Mouse (Mus musculus): ENCODE data around the gene Add3. TPM values are rescaled to one million over a fixed set of nuclear protein-coding genes. Genes with fewer than 3 reads are reported as not detected.

Gene Add3
- polyA plus RNA-seq, 2 experiments: 53.0 to 89.5 TPM

DNA sequence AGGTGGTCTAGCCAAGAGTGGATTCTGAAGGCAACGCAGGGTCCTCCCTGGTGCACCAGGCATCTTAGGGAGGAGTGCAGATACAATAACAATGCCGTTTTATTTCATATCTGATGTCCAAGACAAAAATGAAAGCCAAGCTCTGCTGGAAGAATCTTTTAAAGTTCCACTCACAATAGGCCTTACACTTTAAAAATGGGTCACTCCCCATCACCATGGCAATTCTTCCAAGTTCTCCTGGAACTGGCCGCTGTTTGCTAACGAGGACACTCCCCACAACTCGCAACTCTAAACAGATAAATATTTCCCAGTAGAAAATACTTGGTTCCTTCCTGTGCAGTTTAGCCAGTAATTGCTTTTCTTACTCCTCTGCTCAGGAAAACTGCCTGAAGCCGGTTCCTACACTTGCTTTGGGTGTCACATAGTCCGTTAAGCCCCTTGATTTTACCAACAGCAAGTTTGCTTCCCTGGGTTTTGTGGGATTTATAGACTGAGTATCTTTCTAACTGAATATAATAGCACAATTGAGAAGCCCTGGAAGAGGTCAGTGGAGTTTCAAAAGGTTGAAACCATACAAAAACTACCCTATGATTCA lies 28.1 kb upstream of the Add3 start:
- WGBS: 50% methylated on average over 7 of the region's 7 CpGs
- H3K36me3 ChIP-seq (ENCODE audit: control insufficient read depth, insufficient read depth, low read length): no peaks in the 10 kb centered on the region
- H3K27ac ChIP-seq (replicated peaks; ENCODE audit: low read depth, low read length): no peak overlapping the region
- no peaks in the 10 kb centered on the region for H3K9me3 ChIP-seq (ENCODE audit: control insufficient read depth, low read length)
- ATAC-seq (ENCODE audit: low FRiP score, low read depth) (no peak), DNase-seq (ENCODE audit: low spot score) (no peak)
- H3K4me2 ChIP-seq (replicated peaks; ENCODE audit: low read depth, low read length, severe bottlenecking): no peak overlapping the region
- TF ChIP-seq POLR2A (IDR thresholded peaks at IDR 0.05; ENCODE audit: borderline replicate concordance, extremely low read depth, insufficient read depth, insufficient read length): no peak
- H3K9ac ChIP-seq (ENCODE audit: low read depth, low read length, severe bottlenecking): no peak overlapping the region
- H3K4me3 ChIP-seq (replicated peaks; ENCODE audit: low read length): no peak overlapping the region
- H3K27me3 ChIP-seq (ENCODE audit: control insufficient read depth, insufficient read depth, low read length): no peaks in the 10 kb centered on the region
- H3K4me1 ChIP-seq (ENCODE audit: control insufficient read depth, insufficient read depth, low read length): peaks cover 2% of the 10 kb centered on the region; the same call in 1 of the 2 replicates

DNA sequence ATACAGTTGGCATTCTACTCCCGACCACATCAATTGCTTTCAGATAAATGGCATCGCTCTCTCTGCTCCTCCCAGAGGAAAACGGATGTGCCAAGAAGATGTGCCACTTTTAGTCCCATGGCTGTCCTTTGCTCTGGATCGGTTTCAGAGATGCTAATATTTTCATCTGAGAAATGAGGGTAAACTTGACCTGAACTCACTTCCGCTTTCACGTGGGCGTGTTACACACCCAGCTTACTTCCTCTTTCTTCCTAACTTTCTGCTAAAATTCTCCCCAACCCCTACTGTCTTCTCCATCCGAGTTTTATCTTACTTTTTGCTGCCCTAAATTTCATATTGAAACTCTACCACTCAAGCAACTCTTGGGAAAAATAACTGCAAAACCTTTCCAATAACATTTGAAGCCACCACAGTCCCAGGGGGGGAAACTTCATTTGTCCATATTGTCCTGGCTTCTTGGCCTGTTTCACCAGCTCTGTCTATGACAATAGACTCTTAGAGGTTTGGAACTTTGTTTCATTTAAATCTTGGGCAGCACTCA lies 20.9 kb upstream of the Add3 start:
- Histone ChIP-seq H3K27me3 (ENCODE audit: control insufficient read depth, insufficient read depth, low read length) (no peaks in the 10 kb centered on the region), H3K9ac (ENCODE audit: low read depth, low read length, severe bottlenecking) (no peak overlapping the region), H3K4me1 (ENCODE audit: control insufficient read depth, insufficient read depth, low read length) (no peaks in the 10 kb centered on the region), H3K4me2 (replicated peaks; ENCODE audit: low read depth, low read length, severe bottlenecking) (no peak overlapping the region), H3K9me3 (ENCODE audit: control insufficient read depth, low read length) (no peaks in the 10 kb centered on the region), H3K36me3 (ENCODE audit: control insufficient read depth, insufficient read depth, low read length) (no peaks in the 10 kb centered on the region), H3K4me3 (replicated peaks; ENCODE audit: low read length) (no peak overlapping the region), H3K27ac (replicated peaks; ENCODE audit: low read depth, low read length) (no peak overlapping the region)
- 89% methylated on average over 8 of the region's 8 CpGs for WGBS
- DNase-seq (ENCODE audit: low spot score): no peak
- no peak for TF ChIP-seq POLR2A (IDR thresholded peaks at IDR 0.05; ENCODE audit: borderline replicate concordance, extremely low read depth, insufficient read depth, insufficient read length)
- ATAC-seq (ENCODE audit: low FRiP score, low read depth): no peak

GRCm38 (mm10) chr19:53120483-53120882 lies 19.8 kb upstream of the Add3 start:
- Histone ChIP-seq H3K9ac (ENCODE audit: low read depth, low read length, severe bottlenecking) (no peak overlapping the region), H3K9me3 (ENCODE audit: control insufficient read depth, low read length) (no peaks in the 10 kb centered on the region), H3K27ac (replicated peaks; ENCODE audit: low read depth, low read length) (no peak overlapping the region), H3K4me3 (replicated peaks; ENCODE audit: low read length) (no peak overlapping the region), H3K27me3 (ENCODE audit: control insufficient read depth, insufficient read depth, low read length) (no peaks in the 10 kb centered on the region), H3K4me1 (ENCODE audit: control insufficient read depth, insufficient read depth, low read length) (no peaks in the 10 kb centered on the region), H3K4me2 (replicated peaks; ENCODE audit: low read depth, low read length, severe bottlenecking) (no peak overlapping the region), H3K36me3 (ENCODE audit: control insufficient read depth, insufficient read depth, low read length) (no peaks in the 10 kb centered on the region)
- TF ChIP-seq POLR2A (IDR thresholded peaks at IDR 0.05; ENCODE audit: borderline replicate concordance, extremely low read depth, insufficient read depth, insufficient read length): no peak
- ATAC-seq (ENCODE audit: low FRiP score, low read depth): no peak
- WGBS: 70% methylated on average over 3 of the region's 3 CpGs
- no peak for DNase-seq (ENCODE audit: low spot score)

DNA sequence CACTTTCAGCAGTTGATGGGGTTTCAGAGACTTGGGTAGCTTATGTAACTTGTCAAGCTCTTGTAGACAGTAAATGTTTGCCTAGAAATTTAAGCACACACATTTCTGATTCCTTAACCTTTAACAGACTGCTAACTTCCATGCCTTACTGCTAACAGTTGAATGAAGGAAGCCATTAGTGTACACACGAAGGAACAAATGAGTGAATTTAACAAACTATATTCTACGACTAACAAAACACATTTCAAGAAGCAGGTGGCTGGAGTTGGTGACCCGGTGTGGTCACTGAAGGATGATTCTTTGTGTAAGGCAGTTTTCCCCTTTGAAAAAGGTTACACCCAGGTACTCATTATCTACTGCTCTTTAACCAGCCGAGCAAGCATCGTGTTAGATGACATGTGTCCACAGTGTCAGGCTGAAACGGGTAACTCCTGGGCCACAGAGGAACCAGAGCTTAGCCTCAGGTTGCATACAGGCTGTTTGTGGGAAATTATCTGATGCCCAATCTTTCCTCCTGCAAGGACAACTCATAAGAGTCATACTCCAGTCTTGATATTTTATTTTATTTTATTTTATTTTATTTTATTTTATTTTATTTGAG lies 17.5 kb upstream of the Add3 start:
- Histone ChIP-seq H3K36me3 (ENCODE audit: control insufficient read depth, insufficient read depth, low read length) (no peaks in the 10 kb centered on the region), H3K4me1 (ENCODE audit: control insufficient read depth, insufficient read depth, low read length) (no peaks in the 10 kb centered on the region), H3K9ac (ENCODE audit: low read depth, low read length, severe bottlenecking) (no peak overlapping the region), H3K4me3 (replicated peaks; ENCODE audit: low read length) (no peak overlapping the region), H3K4me2 (replicated peaks; ENCODE audit: low read depth, low read length, severe bottlenecking) (no peak overlapping the region), H3K9me3 (ENCODE audit: control insufficient read depth, low read length) (no peaks in the 10 kb centered on the region), H3K27me3 (ENCODE audit: control insufficient read depth, insufficient read depth, low read length) (no peaks in the 10 kb centered on the region), H3K27ac (replicated peaks; ENCODE audit: low read depth, low read length) (no peak overlapping the region)
- no peak for TF ChIP-seq POLR2A (IDR thresholded peaks at IDR 0.05; ENCODE audit: borderline replicate concordance, extremely low read depth, insufficient read depth, insufficient read length)
- ATAC-seq (ENCODE audit: low FRiP score, low read depth) (no peak), DNase-seq (ENCODE audit: low spot score) (no peak)
- WGBS: 70% methylated on average over 6 of the region's 6 CpGs

- H3K4me1 ChIP-seq (ENCODE audit: control insufficient read depth, insufficient read depth, low read length): peaks cover 4% of the 10 kb centered on the region; the same call in 1 of the 2 replicates
- no peak overlapping the region for H3K27ac ChIP-seq (replicated peaks; ENCODE audit: low read depth, low read length)
- WGBS: 49% methylated on average over 5 of the region's 5 CpGs
- H3K9me3 ChIP-seq (ENCODE audit: control insufficient read depth, low read length): no peaks in the 10 kb centered on the region
- no peak overlapping the region for H3K9ac ChIP-seq (ENCODE audit: low read depth, low read length, severe bottlenecking)
- H3K36me3 ChIP-seq (ENCODE audit: control insufficient read depth, insufficient read depth, low read length): no peaks in the 10 kb centered on the region
- H3K4me3 ChIP-seq (replicated peaks; ENCODE audit: low read length): no peak overlapping the region
- DNase-seq (ENCODE audit: low spot score): no peak
- TF ChIP-seq POLR2A (IDR thresholded peaks at IDR 0.05; ENCODE audit: borderline replicate concordance, extremely low read depth, insufficient read depth, insufficient read length): no peak
- ATAC-seq (ENCODE audit: low FRiP score, low read depth): no peak
- no peak overlapping the region for H3K4me2 ChIP-seq (replicated peaks; ENCODE audit: low read depth, low read length, severe bottlenecking)
- no peaks in the 10 kb centered on the region for H3K27me3 ChIP-seq (ENCODE audit: control insufficient read depth, insufficient read depth, low read length)
Observed at GRCm38 (mm10) chr19:53123301-53123700, 16.9 kb upstream of the Add3 start.
